Mouse (Mus musculus) left cerebral cortex, postnatal 36 days (tissue): ENCODE results near the gene Erich2. TPM values are rescaled to one million over a fixed set of nuclear protein-coding genes. Genes with fewer than 3 reads are reported as not detected.
"Not testable (repeated sequence)": the region's sequence is repeated elsewhere in the genome, so short reads cannot be mapped to it uniquely, and the experiment has no call there.

Experiments used
- DNase-seq, 2 experiments: peaks; one replicate each; pipeline ENCODE4 v3.0.0; 2021 to 2022; ENCODE audit warnings: low spot score in 2 of 2, mixed read lengths in 1 of 2
- intact Hi-C: fragments of 180-260 bp; cut with DNase I; formaldehyde crosslinking; loops from one replicate; pipeline ENCODE4 v1.15.1; 2025
- total RNA-seq, 2 experiments: library from RNA; stranded (reverse); gene quantifications; 2 replicates each; pipeline ENCODE4 v1.2.3; 2021

The Erich2 gene
- under 1 TPM; 0.54 to 0.59 TPM for total RNA-seq

DNA sequence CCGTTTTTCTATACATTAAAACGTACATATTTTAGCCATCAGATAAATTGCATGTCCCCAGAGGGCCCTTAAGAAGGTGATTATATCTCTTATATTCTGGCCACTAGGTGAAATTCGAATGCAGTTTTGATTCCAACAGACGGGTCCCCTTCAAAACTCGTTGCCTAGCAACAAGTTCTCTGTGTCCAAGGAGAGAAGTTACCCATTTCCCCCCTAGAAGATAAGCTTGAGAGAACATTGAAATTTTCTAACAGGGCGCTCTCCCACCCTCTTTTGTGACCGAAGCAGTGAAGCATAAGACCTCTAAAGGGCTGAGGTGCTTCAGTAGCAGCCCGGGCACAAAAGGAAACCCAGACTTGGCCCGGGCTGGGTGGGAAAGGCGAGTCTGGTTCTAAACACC, at the start of gene Erich2:
Gene Erich2, plus strand, starts transcription at position 324 of the 400 bp plus-strand sequence.
- DNase-seq, result no peak
- intact Hi-C loops, result no loop called here

DNA sequence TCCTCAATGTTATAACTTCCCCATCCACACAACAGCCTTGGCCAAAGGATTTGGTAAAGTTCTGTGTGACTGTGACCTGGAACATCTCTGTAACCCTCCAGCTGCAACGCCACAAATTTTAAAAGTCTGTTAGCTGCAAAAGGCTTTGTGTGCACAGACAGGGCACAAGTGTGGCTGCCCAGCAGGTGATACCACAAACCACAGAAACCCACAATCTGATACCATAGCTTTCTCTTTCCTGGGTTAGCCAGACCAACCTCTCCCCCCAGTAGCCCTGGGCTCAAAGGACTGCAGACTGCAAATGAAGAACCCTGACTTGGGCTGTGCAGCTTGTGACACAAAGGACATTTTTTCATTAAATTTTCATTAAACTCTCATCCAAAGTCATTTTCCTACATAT, 45.0 kb upstream of the Erich2 start:
- intact Hi-C loops, result no loop called here
- DNase-seq, result no peak

DNA sequence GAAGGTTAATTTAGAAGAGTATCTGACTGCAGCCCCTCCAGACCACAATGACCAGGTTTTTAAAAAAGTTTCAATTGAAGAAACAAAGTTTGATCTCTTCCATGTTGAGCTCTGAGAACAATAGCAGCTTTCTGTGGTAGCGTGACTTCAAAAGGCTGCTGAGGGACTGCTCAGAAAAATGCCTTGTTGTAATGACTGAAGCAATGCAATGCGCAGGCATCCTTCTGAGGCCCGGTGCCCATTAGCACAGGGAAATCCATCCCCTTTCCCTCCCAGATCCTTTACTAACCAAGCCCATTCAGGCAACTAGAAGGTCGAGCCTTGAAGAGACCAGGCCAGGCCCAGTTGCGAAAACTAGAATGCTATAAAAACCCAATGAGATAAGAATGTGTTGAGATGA, 37.5 kb upstream of the Erich2 start:
- no peak for DNase-seq
- intact Hi-C loops, result loop anchor here (10.0 kb wide), 1 partner anchor 1074 kb away; the partner anchor contains the start of gene Dlx2

GRCm38 (mm10) chr2:70471861-70472620, 36.6 kb upstream of the Erich2 start:
- no peak for DNase-seq
- intact Hi-C loops, result loop anchor here (10.0 kb wide), 1 partner anchor 1073 kb away; the partner anchor contains the start of gene Dlx2

GRCm38 (mm10) chr2:70497715-70498318, 10.8 kb upstream of the Erich2 start:
- intact Hi-C loops, result no loop called here
- no peak for DNase-seq

DNA sequence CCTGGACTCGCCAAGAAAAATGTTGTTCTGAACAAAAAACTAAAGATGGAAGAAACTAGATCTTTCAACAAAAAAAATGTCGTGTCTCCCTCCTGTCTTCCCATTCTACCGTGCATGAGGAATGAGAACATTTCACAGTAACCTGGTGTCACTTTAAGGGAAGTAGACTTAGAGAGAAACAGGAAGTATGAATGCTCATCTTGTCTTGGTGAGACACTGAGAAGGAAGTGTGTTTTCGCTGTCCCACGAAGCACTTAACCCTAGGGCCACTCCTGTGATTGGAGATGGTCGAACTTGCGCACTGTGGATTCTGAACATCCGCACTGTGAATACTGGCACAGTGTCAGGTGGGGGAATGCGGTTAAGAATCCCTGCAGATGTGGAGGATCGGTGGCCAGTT, 5.2 kb upstream of the Erich2 start:
- DNase-seq, result no peak
- intact Hi-C loops, result no loop called here

DNA sequence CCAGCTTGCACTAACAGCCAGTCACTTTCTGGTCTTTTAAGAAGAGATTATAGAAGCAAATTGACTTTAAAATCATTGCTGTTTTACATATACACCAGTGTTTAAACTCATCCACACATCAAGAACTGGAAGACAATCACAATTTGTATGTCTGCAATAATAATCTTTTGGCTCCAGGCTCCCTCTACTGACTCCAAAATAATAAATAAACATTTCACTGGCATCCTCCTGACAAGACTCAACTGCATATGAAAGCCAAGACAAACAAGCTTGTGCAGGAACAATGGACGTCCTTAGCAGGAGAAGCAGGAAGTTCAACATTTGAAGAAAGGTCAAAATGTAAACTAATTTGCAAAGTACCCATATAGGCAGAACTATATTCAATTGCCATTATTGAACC, 3.4 kb upstream of the Erich2 start:
- no peak for DNase-seq
- intact Hi-C loops, result no loop called here

DNA sequence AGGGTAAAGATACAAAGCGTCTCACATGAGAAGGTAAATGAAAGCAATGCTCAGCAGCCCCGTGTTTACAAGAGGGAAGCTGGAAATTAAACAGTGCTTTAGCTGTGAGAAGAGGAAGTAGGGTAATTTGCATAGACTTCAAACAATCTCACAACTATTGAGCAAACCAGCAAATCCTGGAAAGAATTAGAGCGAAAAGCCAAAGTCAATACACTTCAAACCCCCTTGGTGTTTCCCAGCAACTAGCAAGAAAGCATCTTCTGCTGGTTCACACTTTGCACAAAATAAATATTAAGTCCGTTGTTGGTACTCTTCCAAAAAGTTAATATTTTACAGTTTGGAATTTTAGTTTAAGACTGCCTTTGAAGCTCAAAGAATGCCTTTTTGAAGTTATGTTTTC, 2.7 kb upstream of the Erich2 start:
- no peak for DNase-seq
- intact Hi-C loops, result no loop called here

- intact Hi-C loops, result no loop called here
Measured at GRCm38 (mm10) chr2:70506372-70506771, 2.2 kb upstream of the Erich2 start.

GRCm38 (mm10) chr2:70509021-70509632, 508 bp downstream of the Erich2 start:
- peak; percentile 40 to 58 for DNase-seq
- intact Hi-C loops, result no loop called here

More at GRCm38 (mm10) chr2:70506372-70506771, 2.2 kb upstream of the Erich2 start:
- DNase-seq, result no peak

GRCm38 (mm10) chr2:70538283-70538682, 29.7 kb downstream of the Erich2 start:
- intact Hi-C loops, result not testable (repeated sequence)
- peak in 1 of 2 experiments; percentile 12 for DNase-seq

DNA sequence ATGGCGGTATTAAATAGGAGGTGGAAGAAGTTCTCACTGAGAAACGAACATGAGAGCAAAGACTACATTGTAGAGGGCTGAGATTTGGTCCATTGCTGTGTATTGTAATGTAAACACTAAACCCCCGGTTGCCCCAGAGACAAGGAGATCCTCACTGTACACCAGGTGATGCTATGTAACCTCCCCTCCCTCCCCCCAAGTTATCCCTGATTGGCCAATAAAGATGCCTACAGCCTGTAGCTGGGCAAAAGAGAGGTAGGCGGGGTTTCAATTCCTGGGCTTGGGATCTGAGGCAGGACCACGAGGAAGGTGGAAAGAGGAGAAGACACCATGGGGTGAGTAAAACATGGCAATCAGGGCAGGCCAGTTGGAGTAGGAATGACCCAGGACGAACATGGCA, 42.1 kb downstream of the Erich2 start:
- DNase-seq, result no peak
- intact Hi-C loops, result loop anchor here (10.0 kb wide), 1 partner anchor 296 kb away; no protein-coding TSS in a partner anchor

- intact Hi-C loops, result loop anchor here (10.0 kb wide), 1 partner anchor 297 kb away; no protein-coding TSS in a partner anchor
- no peak for DNase-seq
Measured at GRCm38 (mm10) chr2:70551446-70551845, 42.8 kb downstream of the Erich2 start.

- intact Hi-C loops, result loop anchor here (10.0 kb wide), 1 partner anchor 297 kb away; no protein-coding TSS in a partner anchor
- no peak for DNase-seq
Measured at GRCm38 (mm10) chr2:70552067-70552598, 43.5 kb downstream of the Erich2 start.

- intact Hi-C loops, result loop anchor here (10.0 kb wide), 1 partner anchor 298 kb away; no protein-coding TSS in a partner anchor
- DNase-seq, result no peak
Measured at GRCm38 (mm10) chr2:70552772-70553171, 44.2 kb downstream of the Erich2 start, which contains the start of gene Gad1. Gene Gad1 (plus strand): TSS chr2:70553072.

GRCm38 (mm10) chr2:70553826-70554225, 45.2 kb downstream of the Erich2 start:
- intact Hi-C loops, result loop anchor here (10.0 kb wide), 1 partner anchor 299 kb away; no protein-coding TSS in a partner anchor
- no peak for DNase-seq

GRCm38 (mm10) chr2:70558112-70558842, 49.7 kb downstream of the Erich2 start:
- intact Hi-C loops, result loop anchor here (1.0 to 10.0 kb wide), 2 partner anchors 303 to 332 kb away; no protein-coding TSS in a partner anchor
- DNase-seq, result peak; percentile 56 to 80

- intact Hi-C loops, result loop anchor here (1.0 to 10.0 kb wide), 3 partner anchors 304 to 433 kb away; no protein-coding TSS in a partner anchor
- DNase-seq, result no peak
Measured at GRCm38 (mm10) chr2:70558843-70559451, 50.3 kb downstream of the Erich2 start.

DNA sequence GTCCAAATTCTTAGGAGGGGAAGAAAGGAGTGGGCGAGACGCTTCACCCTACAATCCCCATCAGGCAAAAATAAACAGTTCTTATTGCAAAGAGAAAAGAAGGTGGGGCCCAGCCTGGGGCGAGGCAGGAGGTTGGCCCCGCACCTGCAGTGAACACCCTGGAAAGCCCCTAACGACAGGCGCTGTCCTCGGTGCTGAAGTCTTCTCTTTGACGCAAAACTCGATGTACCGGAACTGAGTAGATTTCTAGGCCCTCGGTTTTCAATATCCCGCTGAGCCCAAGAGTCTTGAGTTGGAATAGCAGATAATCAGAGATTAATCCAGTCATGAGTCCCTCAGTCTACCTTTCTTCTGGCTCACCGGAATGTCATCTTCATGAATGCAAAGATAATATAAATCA, 50.9 kb downstream of the Erich2 start:
- intact Hi-C loops, result loop anchor here (1.0 to 10.0 kb wide), 2 partner anchors 305 to 433 kb away; no protein-coding TSS in a partner anchor
- no peak for DNase-seq
